Mouse (Mus musculus) liver, embryonic 16.5 days (tissue): ENCODE measurements around the gene Snx29. TPM values are rescaled to one million over a fixed set of nuclear protein-coding genes. Genes with fewer than 3 reads are reported as not detected.
"Not testable (repeated sequence)": the region's sequence is repeated elsewhere in the genome, so short reads cannot be mapped to it uniquely, and the experiment has no call there.

Source experiments
- ATAC-seq: fragments of 200-750 bp; cut with Nextera tagmentation; 2 replicates; pipeline ENCODE4 v1.8.0; 2017; ENCODE audit warnings: low read depth, mild to moderate bottlenecking, moderate number of reproducible peaks, moderate library complexity
- H3K27ac ChIP-seq: fragments of 300-500 bp; sonication (generic); 2 replicates; pipeline ENCODE4 v1.5.1; 2014; ENCODE audit warnings: mild to moderate bottlenecking, low read length
- H3K27me3 ChIP-seq: fragments of 300-500 bp; sonication (generic); 2 replicates; pipeline ENCODE4 v1.6.1; 2014; ENCODE audit warnings: low read depth, low read length, mixed read lengths; ENCODE audit not compliant: control insufficient read depth, insufficient read depth
- H3K36me3 ChIP-seq: fragments of 300-500 bp; sonication (generic); 2 replicates; pipeline ENCODE4 v1.6.1; 2014; ENCODE audit warnings: mild to moderate bottlenecking; ENCODE audit not compliant: control insufficient read depth, insufficient read depth
- H3K4me1 ChIP-seq: fragments of 300-500 bp; sonication (generic); 2 replicates; pipeline ENCODE4 v1.6.1; 2014; ENCODE audit warnings: low read depth, low read length, mixed read lengths; ENCODE audit not compliant: control insufficient read depth
- H3K4me2 ChIP-seq: fragments of 300-500 bp; sonication (generic); 2 replicates; pipeline ENCODE4 v1.6.1; 2014; ENCODE audit warnings: low read depth, low read length, mixed read lengths
- H3K4me3 ChIP-seq: fragments of 300-500 bp; sonication (generic); 2 replicates; pipeline ENCODE4 v1.5.1; 2014; ENCODE audit warnings: low read depth, mild to moderate bottlenecking, low read length
- H3K9ac ChIP-seq: fragments of 300-500 bp; sonication (generic); 2 replicates; pipeline ENCODE4 v1.6.1; 2014; ENCODE audit warnings: low read depth, low read length
- H3K9me3 ChIP-seq: fragments of 300-500 bp; sonication (generic); replicated peaks from 2 replicates; pipeline ENCODE4 v1.6.1; 2016; ENCODE audit warnings: low read length; ENCODE audit not compliant: control insufficient read depth
- WGBS: fragments of 180-500 bp; shearing (Covaris S2); extraction: QIAGEN DNeasy Blood & Tissue Kit; methylation state at CpG from one replicate; pipeline ENCODE4 v1.1.7; 2014; ENCODE audit not compliant: insufficient replicate concordance; 5-methylcytosine and 5-hydroxymethylcytosine counted together
- polyA plus RNA-seq: library from polyadenylated mRNA; unstranded; fragments of >200 nt; fragmentation: Nextera tagmentation; extraction: Ambion mirVana; gene quantifications from 2 replicates; pipeline ENCODE4 v1.2.1, GENCODE M21; 2015

The Snx29 gene
- polyA plus RNA-seq, result 4.6 and 5.1 TPM in 2 replicates

- Histone ChIP-seq H3K4me2 (peak within 1 kb of the TSS; percentile 90), H3K9ac (peak within 1 kb of the TSS; percentile 82), H3K27me3 (no peaks in the 10 kb centered on the region), H3K27ac (peak within 1 kb of the TSS; percentile 83), H3K4me3 (peak within 1 kb of the TSS; percentile 86), H3K4me1 (peaks cover 9% of the 10 kb centered on the region), H3K9me3 (no peaks in the 10 kb centered on the region), H3K36me3 (no peaks in the 10 kb centered on the region)
- ATAC-seq, result peak; percentile 97
- 5% methylated on average over 59 of the region's 61 CpGs for WGBS
Measured at GRCm38 (mm10) chr16:11322409-11323323, at the start of gene Snx29. Gene Snx29 (plus strand): TSS chr16:11322908.

GRCm38 (mm10) chr16:11276888-11277287, 45.8 kb upstream of the Snx29 start:
- no peak for ATAC-seq
- H3K4me2 ChIP-seq, result no peak overlapping the region
- H3K27me3 ChIP-seq, result no peaks in the 10 kb centered on the region
- WGBS, result 51% methylated on average over 3 of the region's 3 CpGs
- H3K9ac ChIP-seq, result no peak overlapping the region
- no peak overlapping the region for H3K4me3 ChIP-seq
- no peaks in the 10 kb centered on the region for H3K4me1 ChIP-seq
- H3K36me3 ChIP-seq, result no peaks in the 10 kb centered on the region
- no peak overlapping the region for H3K27ac ChIP-seq
- H3K9me3 ChIP-seq, result no peaks in the 10 kb centered on the region

DNA sequence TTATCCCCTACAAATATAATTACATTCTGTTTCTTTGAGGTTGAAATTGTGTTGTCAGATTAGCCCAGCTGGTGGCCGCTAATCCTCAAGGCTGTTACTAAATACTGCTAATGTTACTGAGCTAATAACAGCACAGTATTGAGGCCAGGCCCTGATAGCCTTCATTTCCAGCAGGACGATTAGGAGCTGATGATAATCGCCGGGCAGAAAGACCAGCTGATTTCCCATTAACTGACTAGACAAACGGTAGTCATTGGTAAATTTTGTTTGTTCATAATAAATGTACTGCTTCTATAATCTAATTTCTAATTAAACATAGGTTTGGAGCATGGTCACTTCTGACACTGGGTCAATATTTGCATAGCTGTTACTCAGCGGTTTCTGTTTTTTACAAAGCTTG, 43.9 kb upstream of the Snx29 start:
- Histone ChIP-seq H3K4me2 (no peak overlapping the region), H3K4me1 (no peaks in the 10 kb centered on the region), H3K27me3 (no peaks in the 10 kb centered on the region), H3K9ac (no peak overlapping the region), H3K9me3 (no peaks in the 10 kb centered on the region), H3K36me3 (no peaks in the 10 kb centered on the region), H3K27ac (no peak overlapping the region), H3K4me3 (no peak overlapping the region)
- 50% methylated on average over 6 of the region's 6 CpGs for WGBS
- ATAC-seq, result no peak

GRCm38 (mm10) chr16:11282655-11283232, 40.0 kb upstream of the Snx29 start:
- no peak overlapping the region for H3K27ac ChIP-seq
- 67% methylated on average over 5 of the region's 5 CpGs for WGBS
- H3K36me3 ChIP-seq, result no peaks in the 10 kb centered on the region
- H3K4me3 ChIP-seq, result no peak overlapping the region
- peak; percentile 21; the same call in 1 of the 2 replicates for ATAC-seq
- H3K4me2 ChIP-seq, result no peak overlapping the region
- no peaks in the 10 kb centered on the region; the same call in 1 of the 2 replicates for H3K4me1 ChIP-seq
- H3K9ac ChIP-seq, result no peak overlapping the region
- no peaks in the 10 kb centered on the region for H3K27me3 ChIP-seq
- H3K9me3 ChIP-seq, result no peaks in the 10 kb centered on the region

DNA sequence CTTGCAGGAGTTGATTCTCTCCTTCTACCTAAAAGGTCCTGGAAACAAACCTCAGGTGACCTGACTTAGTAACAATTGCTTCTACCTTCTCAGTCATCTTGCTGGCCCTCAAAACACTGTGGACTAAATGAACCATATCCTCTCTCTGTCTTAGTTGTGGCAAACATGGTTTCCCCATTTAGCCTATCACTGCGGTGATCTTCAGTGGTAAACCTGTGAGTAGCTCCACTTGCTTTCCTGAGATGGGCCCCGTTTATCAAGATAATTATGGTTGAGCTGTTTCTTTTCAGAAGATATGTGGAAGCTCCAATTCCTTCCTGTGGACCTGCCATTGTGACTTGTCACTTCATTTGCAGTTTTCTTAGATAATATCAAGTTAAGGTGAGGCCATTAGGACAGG, 37.8 kb upstream of the Snx29 start:
- Histone ChIP-seq H3K4me2 (no peak overlapping the region), H3K4me1 (no peaks in the 10 kb centered on the region; the same call in 1 of the 2 replicates), H3K9ac (no peak overlapping the region), H3K36me3 (no peaks in the 10 kb centered on the region), H3K9me3 (0 out of 2 replicates have a peak, but pooled peaks cover 2% of the 10 kb centered on the region), H3K27ac (no peak overlapping the region), H3K27me3 (no peaks in the 10 kb centered on the region), H3K4me3 (no peak overlapping the region)
- WGBS, result 37% methylated on average over 2 of the region's 2 CpGs
- no peak for ATAC-seq

- Histone ChIP-seq H3K4me1 (no peaks in the 10 kb centered on the region; the same call in 1 of the 2 replicates), H3K4me3 (no peak overlapping the region), H3K27ac (no peak overlapping the region), H3K36me3 (no peaks in the 10 kb centered on the region), H3K4me2 (no peak overlapping the region), H3K27me3 (no peaks in the 10 kb centered on the region), H3K9me3 (peaks cover 2% of the 10 kb centered on the region; the same call in 1 of the 2 replicates), H3K9ac (no peak overlapping the region)
- WGBS, result 50% methylated on average over 2 of the region's 2 CpGs
- ATAC-seq, result no peak
Measured at GRCm38 (mm10) chr16:11285949-11286348, 36.8 kb upstream of the Snx29 start.

DNA sequence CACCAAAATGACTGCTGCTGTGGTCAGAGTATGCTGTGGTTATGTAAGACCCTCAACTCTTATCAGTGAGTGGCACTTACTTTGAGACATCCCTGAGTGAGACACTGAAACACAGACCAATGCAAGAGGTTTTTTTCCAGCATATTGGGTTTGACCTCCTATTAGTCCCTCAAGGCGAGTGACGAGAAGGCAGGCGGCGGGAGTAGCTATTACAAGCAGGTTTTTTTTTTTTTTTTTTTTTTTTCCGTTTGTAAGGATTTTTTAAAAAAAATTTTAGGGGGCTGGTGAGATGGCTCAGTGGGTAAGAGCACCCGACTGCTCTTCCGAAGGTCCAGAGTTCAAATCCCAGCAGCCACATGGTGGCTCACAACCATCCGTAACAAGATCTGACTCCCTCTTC, 33.8 kb upstream of the Snx29 start:
- WGBS, result 80% methylated on average over 7 of the region's 8 CpGs
- H3K9me3 ChIP-seq, H3K27me3 ChIP-seq, H3K4me1 ChIP-seq, H3K36me3 ChIP-seq, H3K4me3 ChIP-seq, H3K27ac ChIP-seq, H3K4me2 ChIP-seq, ATAC-seq, H3K9ac ChIP-seq: not testable (repeated sequence)

GRCm38 (mm10) chr16:11295583-11295982, 27.1 kb upstream of the Snx29 start:
- WGBS, result 62% methylated on average over 4 of the region's 4 CpGs
- H3K4me1 ChIP-seq, H3K27me3 ChIP-seq, H3K4me3 ChIP-seq, H3K4me2 ChIP-seq, H3K27ac ChIP-seq, H3K36me3 ChIP-seq, H3K9me3 ChIP-seq, H3K9ac ChIP-seq, ATAC-seq: not testable (repeated sequence)

DNA sequence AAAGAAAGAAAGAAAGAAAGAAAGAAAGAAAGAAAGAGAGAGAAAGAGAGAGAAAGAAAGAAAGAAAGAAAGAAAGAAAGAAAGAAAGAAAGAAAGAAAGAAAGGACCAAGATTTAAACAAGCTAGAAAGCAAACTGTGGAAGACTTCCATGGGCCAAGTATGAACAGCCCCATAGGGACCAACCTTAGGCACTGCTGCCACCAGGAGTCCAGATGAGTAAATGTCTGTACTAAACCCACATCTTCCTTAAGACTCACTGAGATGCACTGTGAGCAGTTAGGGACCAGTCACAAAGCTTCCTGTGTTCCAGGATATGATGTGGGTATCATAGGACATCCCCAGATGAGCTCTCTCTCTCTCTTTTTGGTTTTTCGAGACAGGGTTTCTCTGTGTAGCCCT, 25.0 kb upstream of the Snx29 start:
- ATAC-seq, result peak; percentile 58; the same call in 1 of the 2 replicates
- not testable (repeated sequence) for H3K9me3 ChIP-seq, H3K27ac ChIP-seq, H3K4me2 ChIP-seq, H3K27me3 ChIP-seq, H3K4me1 ChIP-seq, H3K9ac ChIP-seq, H3K4me3 ChIP-seq, H3K36me3 ChIP-seq
- WGBS, result 57% methylated on average over 1 of the region's 1 CpGs
